Mouse (Mus musculus): ENCODE results near the gene Gle1. TPM values are rescaled to one million over a fixed set of nuclear protein-coding genes. Genes with fewer than 3 reads are reported as not detected.

The Gle1 gene
- total RNA-seq, 4 experiments from 2014 or later, result 42.5 to 49.2 (median 44.9) TPM

DNA sequence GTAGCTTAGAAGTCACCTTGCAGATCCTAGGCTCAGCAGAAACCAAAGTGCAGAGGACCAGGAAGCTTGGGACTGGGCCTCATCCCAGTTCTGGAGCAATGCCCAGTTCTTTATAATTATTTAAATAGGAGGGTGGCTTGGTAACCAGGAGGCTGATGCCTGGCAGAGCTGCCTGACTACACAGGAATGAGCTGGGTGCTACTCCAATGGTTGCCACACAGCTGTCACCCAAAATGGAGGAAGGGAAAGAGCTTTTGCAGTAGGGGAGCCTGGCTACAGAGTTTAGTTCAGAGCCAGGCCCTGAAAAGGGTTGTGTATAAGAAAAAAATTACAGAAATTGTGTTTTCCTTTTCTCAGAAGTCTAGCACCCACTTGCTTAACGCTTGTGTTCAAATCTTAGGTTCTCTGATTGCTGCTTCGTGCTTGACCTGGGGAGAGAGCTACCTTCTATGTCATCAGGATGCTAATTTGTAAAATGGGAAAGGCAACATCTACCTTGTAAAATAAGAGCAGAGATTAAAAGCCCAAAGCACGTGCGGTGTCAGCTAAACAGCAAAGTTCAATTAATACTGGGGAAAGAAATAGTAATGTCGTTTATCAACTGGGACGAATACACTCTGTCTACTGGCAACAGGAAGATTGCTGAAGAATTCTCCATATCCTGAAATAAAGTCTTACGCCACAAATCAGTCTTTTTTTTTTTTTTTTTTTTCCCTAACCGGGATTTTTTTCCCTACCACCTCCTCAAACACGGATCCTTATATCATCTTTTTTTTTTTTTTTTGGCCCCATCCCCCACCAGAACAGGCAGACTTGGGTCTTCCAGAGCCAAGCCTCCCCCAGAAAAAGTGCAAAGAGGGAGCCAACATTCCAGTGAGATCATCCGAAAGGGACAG is 29.4 kb downstream of the Gle1 start:
- peak; percentile 54 to 60 for DNase-seq (ENCODE audit: low spot score in 2 of 2)

DNA sequence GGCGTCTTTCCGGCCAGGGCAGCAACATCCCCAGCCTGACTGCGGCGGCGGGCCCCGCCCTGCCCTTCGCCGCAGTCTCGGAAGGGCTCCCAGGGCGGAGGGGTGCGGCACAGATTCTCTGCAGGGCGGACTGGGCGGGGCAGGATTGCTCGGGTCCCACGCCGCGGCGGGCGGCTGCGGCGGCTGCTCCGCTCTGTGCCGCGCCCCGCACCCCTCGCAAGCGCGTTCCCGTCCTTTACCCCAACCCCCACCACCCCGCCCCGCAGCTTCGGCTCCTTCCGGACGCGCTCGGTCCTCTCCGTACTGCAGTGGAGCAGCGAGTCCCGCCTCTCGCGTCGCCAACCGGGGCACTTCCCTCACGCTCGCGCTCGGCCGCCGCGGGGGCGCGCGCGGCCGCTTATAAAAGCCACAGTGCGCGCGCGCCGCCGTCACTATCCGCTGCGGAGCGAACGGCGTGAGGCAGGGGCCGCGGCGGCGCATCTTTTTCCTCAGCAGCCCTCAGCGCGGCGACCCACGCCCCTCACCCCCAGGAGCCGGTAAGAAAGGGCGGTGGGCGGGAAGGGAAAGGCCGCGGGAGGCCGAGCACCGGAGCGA is 30.1 kb downstream of the Gle1 start, which contains the start of gene Sptan1:
TSS of gene Sptan1 (plus strand) at position 311 of the 594 bp plus-strand sequence.
- peak; percentile 92 to 94 for DNase-seq (ENCODE audit: low spot score in 2 of 2)

GRCm38 (mm10) chr2:29965906-29966305 is 30.7 kb downstream of the Gle1 start:
- peak; percentile 30 to 46 for DNase-seq (ENCODE audit: low spot score in 2 of 2)

- no peak for DNase-seq (ENCODE audit: low spot score in 2 of 2)
Measured at GRCm38 (mm10) chr2:29966826-29967225, 31.6 kb downstream of the Gle1 start.

- DNase-seq (ENCODE audit: low spot score in 2 of 2), result no peak
Measured at GRCm38 (mm10) chr2:29967768-29968167, 32.5 kb downstream of the Gle1 start.

- DNase-seq (ENCODE audit: low spot score in 2 of 2), result no peak
Measured at GRCm38 (mm10) chr2:29968638-29969037, 33.4 kb downstream of the Gle1 start.

GRCm38 (mm10) chr2:29971838-29972635 is 36.8 kb downstream of the Gle1 start:
- DNase-seq (ENCODE audit: low spot score in 2 of 2), result peak in 1 of 2 experiments; percentile 54

DNA sequence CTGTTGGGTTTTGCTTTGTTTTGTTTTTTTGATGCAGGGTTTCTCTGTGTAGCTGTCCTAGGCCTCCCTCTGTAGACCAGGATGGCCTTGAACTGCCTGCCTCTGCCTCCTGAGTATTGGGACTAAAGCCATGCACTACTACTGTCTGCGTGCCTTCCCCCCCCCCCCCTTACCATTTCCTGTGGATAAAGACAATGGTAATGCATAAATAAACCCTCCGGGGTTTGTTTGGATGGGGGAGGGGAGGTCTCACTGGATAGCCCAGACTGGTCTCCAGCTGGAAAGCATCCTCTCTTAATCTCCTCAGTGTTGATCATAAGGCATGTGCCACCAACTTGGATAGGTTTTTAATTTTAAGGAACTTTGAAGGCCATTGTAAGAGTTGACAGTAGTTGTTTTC is 38.3 kb downstream of the Gle1 start:
- DNase-seq (ENCODE audit: low spot score in 2 of 2), result no peak

- DNase-seq (ENCODE audit: low spot score in 2 of 2), result no peak
Measured at GRCm38 (mm10) chr2:29977307-29977706, 42.1 kb downstream of the Gle1 start.

DNA sequence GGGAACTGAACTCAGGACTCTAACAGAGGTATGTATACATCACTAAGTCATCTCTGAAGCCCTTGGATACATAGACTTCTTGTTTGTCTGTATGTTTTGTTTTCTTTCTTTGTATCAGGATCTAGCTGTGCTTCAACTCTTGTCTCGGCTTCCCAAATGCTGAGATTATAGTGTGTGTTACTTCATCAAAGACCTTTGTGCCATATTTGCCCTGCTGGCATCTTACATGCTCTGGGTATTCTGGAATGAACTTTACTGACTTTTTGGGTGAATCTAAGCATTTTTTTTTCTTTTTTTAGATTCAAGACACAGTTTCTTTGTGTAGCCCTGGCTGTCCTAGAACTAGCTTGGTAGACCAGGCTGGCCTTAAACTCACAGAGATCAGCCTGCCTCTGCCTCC is 45.4 kb downstream of the Gle1 start:
- DNase-seq (ENCODE audit: low spot score in 2 of 2), result no peak

- no peak for DNase-seq (ENCODE audit: low spot score in 2 of 2)
Measured at GRCm38 (mm10) chr2:29991962-29992361, 56.7 kb downstream of the Gle1 start.

DNA sequence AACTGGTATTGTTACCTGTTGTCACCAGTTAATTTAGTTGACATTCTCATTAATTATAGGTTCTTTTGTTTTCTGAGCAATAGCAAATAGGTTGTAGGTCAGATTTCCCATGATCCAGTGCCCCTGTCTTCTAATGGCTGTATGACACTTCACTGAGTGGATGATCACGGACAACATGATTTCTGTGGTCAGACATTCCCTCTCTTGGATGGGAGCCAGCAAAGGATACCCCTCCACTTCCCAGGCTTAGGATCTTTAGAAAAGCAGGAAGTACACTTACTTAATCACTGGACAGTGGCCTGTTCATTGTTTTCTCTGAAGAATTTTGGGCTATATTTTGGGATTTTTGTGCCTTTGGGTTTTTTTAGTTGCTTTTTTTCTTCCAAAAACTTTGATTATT is 73.9 kb downstream of the Gle1 start:
- no peak for DNase-seq (ENCODE audit: low spot score in 2 of 2)

Small RNA genes lying within 50 kb of the gene (microRNA-seq; reads per million reads assigned to microRNA genes)
- gene Mir6997, result 0.64 to 1.5 reads per million in 2 experiments

Other genes with a start within 250 kb of the Gle1 start
- 1 to 10 TPM in 2 of 4 experiments, under 1 TPM in 2; 0.59 to 1.4 (median 1.0) TPM for gene Gm13420, start 183.7 kb upstream of the Gle1 start, total RNA-seq (2022)
- under 1 TPM in 1 of 4 experiments, not detected in 3; 0.56 TPM for gene Gm13547, start 176.1 kb upstream of the Gle1 start, total RNA-seq (2022)
- 10 to 100 TPM; 24.7 to 31.2 (median 28.6) TPM for gene Coq4, start 147.9 kb upstream of the Gle1 start, total RNA-seq (2022)
- 10 to 100 TPM; 39.3 to 53.1 (median 51.4) TPM for gene Trub2, start 146.9 kb upstream of the Gle1 start, total RNA-seq (2022)
- gene Slc27a4, start 132.8 kb upstream of the Gle1 start, total RNA-seq (2022), result 10 to 100 TPM; 65.4 to 69.0 (median 67.5) TPM
- gene Urm1, start 115.4 kb upstream of the Gle1 start, total RNA-seq (2022), result 10 to 100 TPM; 54.4 to 63.1 (median 58.9) TPM
- 10 to 100 TPM; 12.7 to 15.2 (median 13.8) TPM for gene Cercam, start 66.3 kb upstream of the Gle1 start, total RNA-seq (2022)
- gene Odf2, start 46.2 kb upstream of the Gle1 start, total RNA-seq (2022), result 100 to 1,000 TPM; 104 to 124 (median 114) TPM
- 100 to 1,000 TPM; 744 to 871 (median 808) TPM for gene Sptan1, start 30.1 kb downstream of the Gle1 start, total RNA-seq (2022)
- 10 to 100 TPM; 36.9 to 45.0 (median 39.9) TPM for gene Wdr34, start 113.5 kb downstream of the Gle1 start, total RNA-seq (2022)
- 100 to 1,000 TPM; 179 to 198 (median 186) TPM for gene Set, start 122.0 kb downstream of the Gle1 start, total RNA-seq (2022)
- 1 to 10 TPM; 2.1 to 6.1 (median 3.5) TPM for gene Pkn3, start 142.3 kb downstream of the Gle1 start, total RNA-seq (2022)
- gene Zdhhc12, start 158.2 kb downstream of the Gle1 start, total RNA-seq (2022), result 10 to 100 TPM in 2 of 4 experiments, 1 to 10 TPM in 2; 7.3 to 14.0 (median 10.4) TPM
- gene Zer1, start 189.2 kb downstream of the Gle1 start, total RNA-seq (2022), result 100 to 1,000 TPM; 173 to 203 (median 195) TPM
- 10 to 100 TPM; 49.6 to 61.9 (median 58.5) TPM for gene Tbc1d13, start 198.3 kb downstream of the Gle1 start, total RNA-seq (2022)
- gene Endog, start 236.1 kb downstream of the Gle1 start, total RNA-seq (2022), result 10 to 100 TPM; 18.7 to 28.3 (median 21.4) TPM
- 10 to 100 TPM; 32.9 to 40.2 (median 35.2) TPM for gene Spout1, start 243.0 kb downstream of the Gle1 start, total RNA-seq (2022)

Data from layer of hippocampus, adult 8-10 months (tissue).